Mouse (Mus musculus) midbrain, embryonic 15.5 days (tissue): ENCODE measurements around the gene Wdr76. TPM values are rescaled to one million over a fixed set of nuclear protein-coding genes. Genes with fewer than 3 reads are reported as not detected.

Experiments used
- ATAC-seq: fragments of 200-750 bp; cut with Nextera tagmentation; replicated peaks from 2 replicates; pipeline ENCODE4 v1.8.0; 2017; ENCODE audit warnings: moderate TSS enrichment
- H3K27ac ChIP-seq: fragments of 300-500 bp; sonication (generic); 2 replicates; pipeline ENCODE4 v1.5.1; 2015; ENCODE audit warnings: mild to moderate bottlenecking, inconsistent platforms
- H3K27me3 ChIP-seq: fragments of 300-500 bp; sonication (generic); replicated peaks from 2 replicates; pipeline ENCODE4 v1.6.1; 2015; ENCODE audit warnings: inconsistent platforms
- H3K36me3 ChIP-seq: fragments of 300-500 bp; sonication (generic); replicated peaks from 2 replicates; pipeline ENCODE4 v1.6.1; 2015; ENCODE audit warnings: inconsistent platforms
- H3K4me1 ChIP-seq: fragments of 300-500 bp; sonication (generic); 2 replicates; pipeline ENCODE4 v1.6.1; 2015; ENCODE audit warnings: inconsistent platforms
- H3K4me2 ChIP-seq: fragments of 300-500 bp; sonication (generic); 2 replicates; pipeline ENCODE4 v1.6.1; 2015; ENCODE audit warnings: inconsistent platforms, mild to moderate bottlenecking, moderate library complexity
- H3K4me3 ChIP-seq: fragments of 300-500 bp; sonication (generic); 2 replicates; pipeline ENCODE4 v1.5.1; 2015; ENCODE audit warnings: mild to moderate bottlenecking, inconsistent platforms
- H3K9ac ChIP-seq: fragments of 300-500 bp; sonication (generic); 2 replicates; pipeline ENCODE4 v1.6.1; 2015; ENCODE audit warnings: mild to moderate bottlenecking, inconsistent platforms
- H3K9me3 ChIP-seq: fragments of 300-500 bp; sonication (generic); 2 replicates; pipeline ENCODE4 v1.6.1; 2016; ENCODE audit warnings: inconsistent platforms
- WGBS: fragments of 180-500 bp; shearing (Covaris S2); methylation state at CpG from one replicate; pipeline ENCODE4 v1.1.7; 2015; ENCODE audit warnings: mixed read lengths; 5-methylcytosine and 5-hydroxymethylcytosine counted together
- polyA plus RNA-seq: library from polyadenylated mRNA; unstranded; fragments of >200 nt; fragmentation: Nextera tagmentation; extraction: Ambion mirVana; gene quantifications from 2 replicates; pipeline ENCODE4 v1.2.1, GENCODE M21; 2015

Wdr76 gene
- polyA plus RNA-seq, 1 experiment from 2014 or later: 4.8 TPM

- 76% methylated on average over 5 of the region's 5 CpGs for WGBS
- H3K36me3 ChIP-seq: no peaks in the 10 kb centered on the region
- no peaks in the 10 kb centered on the region for H3K27me3 ChIP-seq
- H3K27ac ChIP-seq: no peak overlapping the region
- no peak overlapping the region for H3K4me2 ChIP-seq
- H3K4me3 ChIP-seq: no peak overlapping the region
- no peak for ATAC-seq
- no peaks in the 10 kb centered on the region for H3K9me3 ChIP-seq
- no peak overlapping the region for H3K9ac ChIP-seq
- peaks cover 14% of the 10 kb centered on the region for H3K4me1 ChIP-seq
These were observed 78.2 kb downstream of the Wdr76 start for GRCm38 (mm10) chr2:121584705-121585104.

GRCm38 (mm10) chr2:121587523-121588308, 81.2 kb downstream of the Wdr76 start:
- Histone ChIP-seq H3K4me3 (no peak overlapping the region), H3K9ac (no peak overlapping the region), H3K4me2 (no peak overlapping the region), H3K27me3 (no peaks in the 10 kb centered on the region), H3K4me1 (peaks cover 14% of the 10 kb centered on the region), H3K9me3 (no peaks in the 10 kb centered on the region), H3K27ac (peak overlapping the region; percentile 46), H3K36me3 (no peaks in the 10 kb centered on the region)
- peak; percentile 28; the same call in 1 of the 2 replicates for ATAC-seq
- WGBS: 34% methylated on average over 12 of the region's 12 CpGs

GRCm38 (mm10) chr2:121588309-121588694, 81.8 kb downstream of the Wdr76 start:
- Histone ChIP-seq H3K4me2 (no peak overlapping the region), H3K9me3 (no peaks in the 10 kb centered on the region), H3K9ac (no peak overlapping the region), H3K4me3 (no peak overlapping the region), H3K36me3 (no peaks in the 10 kb centered on the region), H3K27me3 (no peaks in the 10 kb centered on the region), H3K4me1 (peaks cover 10% of the 10 kb centered on the region), H3K27ac (peak overlapping the region; percentile 46)
- 43% methylated on average over 4 of the region's 4 CpGs for WGBS
- peak; percentile 62 for ATAC-seq

GRCm38 (mm10) chr2:121594131-121594530, 87.6 kb downstream of the Wdr76 start:
- ATAC-seq: no peak
- no peak overlapping the region for H3K27ac ChIP-seq
- WGBS: 56% methylated on average over 3 of the region's 3 CpGs

More at GRCm38 (mm10) chr2:121594131-121594530, 87.6 kb downstream of the Wdr76 start:
- Histone ChIP-seq H3K4me2 (no peak overlapping the region), H3K9me3 (no peaks in the 10 kb centered on the region), H3K27me3 (no peaks in the 10 kb centered on the region), H3K9ac (no peak overlapping the region), H3K36me3 (no peaks in the 10 kb centered on the region), H3K4me1 (no peaks in the 10 kb centered on the region), H3K4me3 (no peak overlapping the region)

Other genes starting within 250 kb of the Wdr76 start
- 186 and 214 TPM in 2 replicates for gene Trp53bp1, start 235.3 kb upstream of the Wdr76 start, polyA plus RNA-seq
- gene Map1a, start 217.1 kb upstream of the Wdr76 start, polyA plus RNA-seq: 22.5 and 27.1 TPM in 2 replicates
- 20.6 and 21.6 TPM in 2 replicates for gene Ppip5k1, start 151.3 kb upstream of the Wdr76 start, polyA plus RNA-seq
- 70.6 and 75.6 TPM in 2 replicates for gene Ckmt1, start 149.0 kb upstream of the Wdr76 start, polyA plus RNA-seq
- gene Strc, start 119.6 kb upstream of the Wdr76 start, polyA plus RNA-seq: not detected in 2 replicates
- gene Pdia3, start 92.9 kb upstream of the Wdr76 start, polyA plus RNA-seq: 351 and 354 TPM in 2 replicates
- 5.9 and 7.0 TPM in 2 replicates for gene Catsper2, start 92.9 kb upstream of the Wdr76 start, polyA plus RNA-seq
- 2.2 and 3.0 TPM in 2 replicates for gene Ell3, start 62.4 kb upstream of the Wdr76 start, polyA plus RNA-seq
- gene Serf2, start 57.5 kb upstream of the Wdr76 start, polyA plus RNA-seq: 267 and 285 TPM in 2 replicates
- 106 and 112 TPM in 2 replicates for gene Hypk, start 53.4 kb upstream of the Wdr76 start, polyA plus RNA-seq
- gene Serinc4, start 49.9 kb upstream of the Wdr76 start, polyA plus RNA-seq: 2.2 and 2.4 TPM in 2 replicates
- gene Mfap1b, start 32.7 kb upstream of the Wdr76 start, polyA plus RNA-seq: 77.3 and 77.5 TPM in 2 replicates
- gene Mfap1a, start 58 bp upstream of the Wdr76 start, polyA plus RNA-seq: 33.1 and 33.6 TPM in 2 replicates